Mouse (Mus musculus): ENCODE measurements around the gene Cyth2. TPM values are rescaled to one million over a fixed set of nuclear protein-coding genes. Genes with fewer than 3 reads are reported as not detected.

Gene Cyth2
- polyA plus RNA-seq, 1 experiment from 2014 or later = 239 TPM

DNA sequence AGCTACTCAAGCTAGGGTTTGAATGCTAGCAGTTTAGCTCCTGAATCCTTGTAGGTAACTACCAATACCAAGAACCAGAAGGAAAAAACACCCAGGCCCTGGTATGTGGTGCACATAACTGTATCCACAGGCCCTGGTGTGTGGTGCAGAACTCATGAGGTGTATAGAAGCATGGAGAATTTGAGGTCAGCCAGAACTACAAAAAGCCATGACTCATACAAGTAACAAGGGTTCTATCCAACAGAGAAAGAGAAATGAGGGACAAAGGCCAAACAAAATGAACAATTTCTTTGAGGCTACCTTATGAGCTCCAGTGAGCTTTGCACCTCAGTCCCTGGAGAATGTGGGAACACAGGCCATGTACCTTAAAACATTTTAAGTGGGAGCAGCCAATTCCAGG is 6.5 kb upstream of the Cyth2 start:
- DNase-seq (ENCODE audit: low spot score) (no peak), ATAC-seq (ENCODE audit: insufficient read depth, low FRiP score, low TSS enrichment) (no peak)
- Histone ChIP-seq H3K27ac (ENCODE audit: low read depth, low read length) (no peak overlapping the region), H3K27me3 (ENCODE audit: control insufficient read depth, insufficient read depth, low read length) (no peaks in the 10 kb centered on the region), H3K4me3 (ENCODE audit: low read depth, low read length) (no peak overlapping the region), H3K4me1 (ENCODE audit: control insufficient read depth, insufficient read depth, low read length) (0 out of 2 replicates have a peak, but pooled peaks cover under 1% of the 10 kb centered on the region), H3K4me2 (ENCODE audit: low read depth) (no peak overlapping the region), H3K36me3 (ENCODE audit: control insufficient read depth, insufficient read depth, low read length) (peaks cover 11% of the 10 kb centered on the region), H3K9me3 (ENCODE audit: control insufficient read depth, low read length) (no peaks in the 10 kb centered on the region), H3K9ac (ENCODE audit: low read length) (no peak overlapping the region)

- Histone ChIP-seq H3K4me1 (ENCODE audit: control insufficient read depth, insufficient read depth, low read length) (peaks cover 4% of the 10 kb centered on the region), H3K9ac (ENCODE audit: low read length) (0 out of 2 replicates have a peak overlapping the region, but pooled peaks have one; percentile 14), H3K9me3 (ENCODE audit: control insufficient read depth, low read length) (no peaks in the 10 kb centered on the region), H3K4me2 (ENCODE audit: low read depth) (0 out of 2 replicates have a peak overlapping the region, but pooled peaks have one; percentile 16), H3K27ac (ENCODE audit: low read depth, low read length) (no peak overlapping the region), H3K36me3 (ENCODE audit: control insufficient read depth, insufficient read depth, low read length) (peaks cover 3% of the 10 kb centered on the region; the same call in 1 of the 2 replicates), H3K4me3 (ENCODE audit: low read depth, low read length) (no peak overlapping the region), H3K27me3 (ENCODE audit: control insufficient read depth, insufficient read depth, low read length) (no peaks in the 10 kb centered on the region)
- 9% methylated on average over 25 of the region's 25 CpGs for WGBS
- ATAC-seq (ENCODE audit: insufficient read depth, low FRiP score, low TSS enrichment) = no peak
- DNase-seq (ENCODE audit: low spot score) = no peak
Measured at GRCm38 (mm10) chr7:45819843-45820242, 5.5 kb upstream of the Cyth2 start.

GRCm38 (mm10) chr7:45815984-45816351 is 1.6 kb upstream of the Cyth2 start:
- Histone ChIP-seq H3K36me3 (ENCODE audit: control insufficient read depth, insufficient read depth, low read length) (peaks cover 14% of the 10 kb centered on the region), H3K4me1 (ENCODE audit: control insufficient read depth, insufficient read depth, low read length) (peaks cover 10% of the 10 kb centered on the region), H3K27ac (ENCODE audit: low read depth, low read length) (no peak overlapping the region), H3K4me2 (ENCODE audit: low read depth) (no peak overlapping the region), H3K9ac (ENCODE audit: low read length) (no peak overlapping the region), H3K9me3 (ENCODE audit: control insufficient read depth, low read length) (no peaks in the 10 kb centered on the region), H3K4me3 (ENCODE audit: low read depth, low read length) (no peak overlapping the region), H3K27me3 (ENCODE audit: control insufficient read depth, insufficient read depth, low read length) (no peaks in the 10 kb centered on the region)
- DNase-seq (ENCODE audit: low spot score) = no peak
- WGBS = 53% methylated on average over 2 of the region's 2 CpGs
- ATAC-seq (ENCODE audit: insufficient read depth, low FRiP score, low TSS enrichment) = no peak

DNA sequence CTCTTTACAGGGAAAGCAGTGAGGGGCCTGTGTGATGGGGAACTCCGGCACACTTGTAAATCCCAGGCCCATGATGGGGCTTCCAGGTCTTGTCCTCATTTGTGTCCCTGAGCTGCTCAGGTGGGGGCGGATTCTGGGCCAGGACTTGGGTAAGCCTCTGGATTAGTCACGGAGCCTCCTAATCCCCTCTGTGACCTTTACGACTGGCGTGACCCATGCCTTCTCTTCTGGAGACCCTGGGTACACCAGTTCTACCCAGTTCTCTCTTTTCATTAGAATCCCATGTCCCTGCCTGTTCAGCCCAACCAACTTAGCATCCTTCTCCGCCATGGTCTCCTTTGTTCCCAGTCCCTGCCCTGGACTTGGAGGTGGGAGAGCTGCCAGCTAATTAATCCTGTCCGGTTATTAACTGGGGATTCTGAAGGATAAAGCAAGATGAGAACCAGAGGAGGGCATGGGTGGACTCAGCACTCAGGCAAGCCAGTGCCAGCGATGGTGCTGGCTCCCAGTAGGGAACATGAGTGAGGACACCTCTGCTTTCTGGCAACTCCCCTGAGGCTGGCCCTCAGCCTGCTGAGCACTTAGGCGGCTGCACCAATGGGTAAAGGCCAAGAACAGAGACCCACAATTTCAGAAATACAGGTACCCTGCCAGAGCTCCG is 1.1 kb upstream of the Cyth2 start:
- Histone ChIP-seq H3K36me3 (ENCODE audit: control insufficient read depth, insufficient read depth, low read length) (peaks cover 18% of the 10 kb centered on the region), H3K4me2 (ENCODE audit: low read depth) (no peak overlapping the region), H3K9me3 (ENCODE audit: control insufficient read depth, low read length) (no peaks in the 10 kb centered on the region), H3K27me3 (ENCODE audit: control insufficient read depth, insufficient read depth, low read length) (no peaks in the 10 kb centered on the region), H3K4me1 (ENCODE audit: control insufficient read depth, insufficient read depth, low read length) (peaks cover 10% of the 10 kb centered on the region), H3K4me3 (ENCODE audit: low read depth, low read length) (no peak overlapping the region), H3K9ac (ENCODE audit: low read length) (no peak overlapping the region), H3K27ac (ENCODE audit: low read depth, low read length) (no peak overlapping the region)
- ATAC-seq (ENCODE audit: insufficient read depth, low FRiP score, low TSS enrichment) = no peak
- no peak for DNase-seq (ENCODE audit: low spot score)
- WGBS = 55% methylated on average over 10 of the region's 10 CpGs

DNA sequence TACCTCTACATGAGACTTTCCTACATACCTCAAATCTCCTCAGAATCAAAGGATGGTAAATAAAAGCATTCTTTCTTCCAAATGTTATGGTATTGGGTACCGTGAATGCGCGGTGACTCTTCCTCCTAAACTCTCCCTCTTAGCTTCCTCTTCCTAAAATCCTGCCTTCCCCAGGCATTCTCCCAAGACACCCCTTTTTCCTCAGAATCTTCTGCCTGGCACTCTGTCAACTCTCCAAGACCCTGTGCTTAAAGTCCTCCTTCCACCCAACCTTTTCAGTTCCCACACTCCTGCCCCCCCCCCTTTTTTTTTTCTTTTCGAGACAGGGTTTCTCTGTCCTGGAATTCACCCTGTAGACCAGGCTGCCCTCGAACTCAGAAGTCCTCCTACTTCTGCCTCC is 460 bp upstream of the Cyth2 start:
- H3K36me3 ChIP-seq (ENCODE audit: control insufficient read depth, insufficient read depth, low read length) = peaks cover 21% of the 10 kb centered on the region
- no peaks in the 10 kb centered on the region for H3K9me3 ChIP-seq (ENCODE audit: control insufficient read depth, low read length)
- no peak overlapping the region for H3K9ac ChIP-seq (ENCODE audit: low read length)
- WGBS = 7% methylated on average over 5 of the region's 5 CpGs
- no peaks in the 10 kb centered on the region for H3K27me3 ChIP-seq (ENCODE audit: control insufficient read depth, insufficient read depth, low read length)
- H3K27ac ChIP-seq (ENCODE audit: low read depth, low read length) = no peak overlapping the region
- peaks cover 10% of the 10 kb centered on the region for H3K4me1 ChIP-seq (ENCODE audit: control insufficient read depth, insufficient read depth, low read length)
- no peak overlapping the region; the same call in 1 of the 2 replicates for H3K4me3 ChIP-seq (ENCODE audit: low read depth, low read length)
- DNase-seq (ENCODE audit: low spot score) (no peak), ATAC-seq (ENCODE audit: insufficient read depth, low FRiP score, low TSS enrichment) (no peak)
- peak overlapping the region; percentile 39 for H3K4me2 ChIP-seq (ENCODE audit: low read depth)

- Histone ChIP-seq H3K27me3 (ENCODE audit: control insufficient read depth, insufficient read depth, low read length) (no peaks in the 10 kb centered on the region), H3K4me2 (ENCODE audit: low read depth) (peak overlapping the region; percentile 88), H3K36me3 (ENCODE audit: control insufficient read depth, insufficient read depth, low read length) (peaks cover 36% of the 10 kb centered on the region), H3K9me3 (ENCODE audit: control insufficient read depth, low read length) (no peaks in the 10 kb centered on the region), H3K4me1 (ENCODE audit: control insufficient read depth, insufficient read depth, low read length) (peaks cover 10% of the 10 kb centered on the region), H3K9ac (ENCODE audit: low read length) (peak overlapping the region; percentile 99), H3K4me3 (ENCODE audit: low read depth, low read length) (peak overlapping the region; percentile 92), H3K27ac (ENCODE audit: low read depth, low read length) (peak overlapping the region; percentile 39; the same call in 1 of the 2 replicates)
- ATAC-seq (ENCODE audit: insufficient read depth, low FRiP score, low TSS enrichment) (no peak), DNase-seq (ENCODE audit: low spot score) (no peak)
- 91% methylated on average over 8 of the region's 8 CpGs for WGBS
Measured at GRCm38 (mm10) chr7:45812921-45813320, 1.5 kb downstream of the Cyth2 start.

GRCm38 (mm10) chr7:45809276-45810075 is 4.9 kb downstream of the Cyth2 start:
- Histone ChIP-seq H3K27ac (ENCODE audit: low read depth, low read length) (no peak overlapping the region), H3K4me2 (ENCODE audit: low read depth) (no peak overlapping the region), H3K9me3 (ENCODE audit: control insufficient read depth, low read length) (no peaks in the 10 kb centered on the region), H3K4me1 (ENCODE audit: control insufficient read depth, insufficient read depth, low read length) (peaks cover 6% of the 10 kb centered on the region), H3K9ac (ENCODE audit: low read length) (no peak overlapping the region), H3K36me3 (ENCODE audit: control insufficient read depth, insufficient read depth, low read length) (peaks cover 43% of the 10 kb centered on the region), H3K27me3 (ENCODE audit: control insufficient read depth, insufficient read depth, low read length) (no peaks in the 10 kb centered on the region), H3K4me3 (ENCODE audit: low read depth, low read length) (no peak overlapping the region)
- ATAC-seq (ENCODE audit: insufficient read depth, low FRiP score, low TSS enrichment) (no peak), DNase-seq (ENCODE audit: low spot score) (no peak)
- WGBS = 92% methylated on average over 14 of the region's 14 CpGs

DNA sequence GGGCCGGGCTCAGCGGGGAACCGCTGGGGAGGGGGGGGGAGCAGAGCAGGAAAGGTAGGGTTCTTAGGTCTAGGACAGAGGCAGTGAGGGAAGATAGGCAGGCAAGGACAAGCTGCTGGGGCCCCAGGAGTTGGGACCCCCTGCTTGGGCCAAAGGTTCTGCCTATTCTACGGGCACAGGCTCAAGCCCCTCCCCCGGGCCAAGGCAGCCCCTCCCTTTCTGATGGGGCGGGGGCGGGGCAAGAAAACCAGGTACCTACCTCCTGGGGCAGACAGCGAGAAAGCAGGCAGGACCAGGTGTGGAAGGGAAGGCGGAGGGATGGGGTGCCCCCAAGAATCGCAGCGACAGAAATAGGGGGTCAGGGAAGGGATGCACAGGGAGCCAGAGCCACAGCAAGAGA is 5.9 kb downstream of the Cyth2 start:
- H3K36me3 ChIP-seq (ENCODE audit: control insufficient read depth, insufficient read depth, low read length) = peaks cover 43% of the 10 kb centered on the region
- H3K4me3 ChIP-seq (ENCODE audit: low read depth, low read length) = no peak overlapping the region
- H3K4me1 ChIP-seq (ENCODE audit: control insufficient read depth, insufficient read depth, low read length) = peaks cover 6% of the 10 kb centered on the region
- no peaks in the 10 kb centered on the region for H3K27me3 ChIP-seq (ENCODE audit: control insufficient read depth, insufficient read depth, low read length)
- ATAC-seq (ENCODE audit: insufficient read depth, low FRiP score, low TSS enrichment) (no peak), DNase-seq (ENCODE audit: low spot score) (no peak)
- H3K4me2 ChIP-seq (ENCODE audit: low read depth) = no peak overlapping the region
- WGBS = 53% methylated on average over 10 of the region's 11 CpGs
- no peaks in the 10 kb centered on the region for H3K9me3 ChIP-seq (ENCODE audit: control insufficient read depth, low read length)
- H3K9ac ChIP-seq (ENCODE audit: low read length) = no peak overlapping the region
- H3K27ac ChIP-seq (ENCODE audit: low read depth, low read length) = no peak overlapping the region
